Mouse (Mus musculus) megakaryocyte-erythroid progenitor cell, adult 5-6 weeks (primary cell): ENCODE measurements around the gene Zfp747. TPM values are rescaled to one million over a fixed set of nuclear protein-coding genes. Genes with fewer than 3 reads are reported as not detected.
"Not testable (repeated sequence)": the region's sequence is repeated elsewhere in the genome, so short reads cannot be mapped to it uniquely, and the experiment has no call there.

ENCODE experiments used
- ATAC-seq: replicated peaks from 2 replicates; pipeline ENCODE4 v1.8.0; 2016; ENCODE audit warnings: mild to moderate bottlenecking, inconsistent platforms; ENCODE audit not compliant: severe bottlenecking, poor library complexity, low FRiP score, low TSS enrichment
- total RNA-seq, 2 experiments: library from RNA; stranded (forward) in 1 of 2; stranded (reverse) in 1 of 2; fragments of 200-1000, 215-1000 nt in 1 of 2; fragments of >200 nt in 1 of 2; fragmentation: Nextera tagmentation in 1 of 2; gene quantifications; 2 replicates each; pipeline ENCODE4 v1.2.3; 2014 to 2017

Zfp747 gene
- total RNA-seq, 2 experiments from 2014 or later: 8.3 to 10.9 TPM

GRCm38 (mm10) chr7:127378310-127378921 lies 2.6 kb upstream of the Zfp747 start:
- no peak for ATAC-seq

DNA sequence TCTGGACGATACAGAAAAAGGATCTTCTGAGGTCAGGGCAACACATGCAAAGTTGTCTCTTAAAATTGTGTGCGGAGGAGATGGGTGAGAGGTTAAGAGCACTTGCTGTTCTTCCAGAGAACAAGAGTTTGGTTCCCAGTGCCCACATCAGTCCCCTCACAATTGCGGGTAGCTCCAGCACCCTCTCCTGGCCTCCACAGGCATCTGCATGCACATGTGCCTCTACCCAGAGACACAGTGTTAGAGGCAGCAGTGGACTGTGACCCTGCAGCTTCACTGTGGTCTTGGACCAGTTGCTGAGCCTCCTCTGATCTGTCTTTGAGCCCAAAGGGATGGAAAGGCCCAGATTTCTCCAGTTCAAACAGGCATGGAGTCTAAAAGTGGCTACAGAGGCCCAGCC lies 4.0 kb downstream of the Zfp747 start:
- not testable (repeated sequence) for ATAC-seq

DNA sequence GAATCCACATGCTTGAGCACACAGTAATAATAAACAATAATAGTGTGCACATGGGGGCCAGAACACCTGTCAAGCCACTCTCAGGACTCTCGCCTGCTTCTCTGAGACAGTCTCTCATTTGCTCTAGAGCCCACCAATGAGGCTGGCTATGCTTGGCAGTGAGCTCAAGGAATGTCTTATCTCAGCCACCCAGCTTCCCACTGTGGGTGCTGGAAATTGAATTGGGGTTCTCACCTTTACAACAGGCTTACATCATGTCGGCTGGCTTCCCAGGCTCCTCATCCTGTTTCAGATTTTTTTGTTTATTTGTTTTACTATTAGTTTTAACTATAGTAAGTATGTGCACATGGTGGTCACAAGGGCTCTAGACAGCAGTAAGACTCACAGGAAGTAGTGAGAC lies 4.6 kb downstream of the Zfp747 start:
- ATAC-seq: no peak

- ATAC-seq: no peak
Measured at GRCm38 (mm10) chr7:127366249-127366648, 9.6 kb downstream of the Zfp747 start.

GRCm38 (mm10) chr7:127364166-127364565 lies 11.7 kb downstream of the Zfp747 start:
- ATAC-seq: no peak

GRCm38 (mm10) chr7:127363475-127363921 lies 12.4 kb downstream of the Zfp747 start:
- ATAC-seq: peak; percentile 32; the same call in 1 of the 2 replicates

- ATAC-seq: not testable (repeated sequence)
Measured at GRCm38 (mm10) chr7:127362418-127362817, 13.4 kb downstream of the Zfp747 start.

DNA sequence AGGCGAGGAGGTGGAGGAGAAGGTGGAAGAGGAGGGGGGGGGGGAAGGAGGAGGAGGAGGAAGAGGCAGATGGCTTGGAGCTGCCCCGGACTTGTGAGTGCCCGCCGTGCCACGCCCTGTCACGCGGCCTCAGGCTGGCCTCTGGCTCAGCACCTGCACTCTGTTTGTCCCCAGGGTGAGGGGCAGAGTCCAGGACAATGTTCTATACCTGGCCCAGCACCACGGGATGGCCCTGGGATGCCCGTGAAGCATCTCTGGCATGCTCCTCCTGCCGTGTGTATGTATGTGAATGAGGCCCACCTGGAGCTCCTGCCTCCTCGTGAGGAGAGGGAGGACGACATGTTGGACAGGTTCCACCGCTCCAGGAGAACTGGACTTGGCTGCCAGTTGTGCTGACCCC lies 14.4 kb downstream of the Zfp747 start:
- no peak for ATAC-seq

DNA sequence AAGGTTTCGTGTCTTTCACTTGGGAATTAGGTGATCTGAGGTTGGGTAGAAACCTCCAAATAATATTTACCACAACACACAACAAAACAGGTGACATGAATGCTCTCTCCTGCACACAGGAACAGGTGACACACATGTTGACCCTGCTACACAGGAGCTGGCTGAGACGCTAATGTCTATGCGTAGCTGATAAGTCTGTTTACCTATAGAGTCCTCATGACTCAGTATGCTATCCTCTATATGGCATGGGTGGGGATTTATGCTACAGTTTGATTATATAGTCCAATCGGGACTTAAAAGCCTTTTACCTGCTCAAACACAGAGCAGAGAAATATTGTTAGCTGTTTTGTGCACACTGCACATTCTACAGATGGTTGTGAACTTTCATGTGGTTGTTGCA lies 15.6 kb downstream of the Zfp747 start:
- ATAC-seq: no peak

DNA sequence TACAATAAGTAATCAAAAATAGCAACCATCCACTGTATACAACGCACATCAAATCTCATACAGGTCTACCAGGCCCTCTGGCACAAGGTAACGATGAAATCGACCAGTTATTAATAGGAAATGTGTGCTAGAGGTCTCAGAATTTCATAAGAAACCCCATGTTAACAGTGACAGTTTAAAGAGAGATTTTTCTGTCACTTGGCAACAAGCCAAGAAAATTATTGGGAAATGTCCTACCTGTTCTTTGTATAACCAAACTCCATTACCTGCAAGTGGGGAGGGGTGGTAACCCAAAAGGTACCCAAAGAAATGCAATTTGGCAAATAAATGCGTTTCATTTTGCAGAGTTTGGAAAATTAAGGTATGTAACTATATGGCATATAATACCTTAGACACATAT lies 17.4 kb downstream of the Zfp747 start:
- ATAC-seq: no peak

- no peak for ATAC-seq
Measured at GRCm38 (mm10) chr7:127357871-127358270, 18.0 kb downstream of the Zfp747 start.

- no peak for ATAC-seq
Measured at GRCm38 (mm10) chr7:127355796-127356195, 20.1 kb downstream of the Zfp747 start.

- no peak for ATAC-seq
Measured at GRCm38 (mm10) chr7:127351230-127352004, 24.4 kb downstream of the Zfp747 start.

GRCm38 (mm10) chr7:127346676-127347075 lies 29.2 kb downstream of the Zfp747 start:
- ATAC-seq: no peak

GRCm38 (mm10) chr7:127345512-127346325 lies 30.1 kb downstream of the Zfp747 start, which contains the start of gene Zfp768:
Gene Zfp768, minus strand, starts transcription at chr7:127345589.
- ATAC-seq: peak; percentile 72

DNA sequence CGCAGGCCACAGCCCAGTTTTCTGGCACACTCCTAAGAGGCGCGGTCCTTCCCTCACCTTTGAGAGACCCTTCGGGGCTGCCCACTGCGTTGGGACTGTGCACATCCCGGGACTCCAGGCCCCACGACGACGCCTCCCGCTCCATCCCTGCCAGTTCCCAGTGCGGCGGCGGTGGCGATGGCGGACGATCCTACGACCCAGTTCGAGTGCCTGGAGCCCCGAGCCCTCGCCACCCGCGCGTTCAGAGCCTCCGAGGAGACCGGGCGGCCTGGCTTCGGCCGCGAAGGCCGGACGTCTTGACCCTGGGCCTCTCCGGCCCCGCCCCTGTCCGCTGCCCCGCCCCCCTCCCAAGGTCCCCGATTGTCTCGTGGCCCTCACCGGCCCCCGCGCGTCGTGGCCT lies 30.8 kb downstream of the Zfp747 start:
- peak; percentile 17; the same call in 1 of the 2 replicates for ATAC-seq

DNA sequence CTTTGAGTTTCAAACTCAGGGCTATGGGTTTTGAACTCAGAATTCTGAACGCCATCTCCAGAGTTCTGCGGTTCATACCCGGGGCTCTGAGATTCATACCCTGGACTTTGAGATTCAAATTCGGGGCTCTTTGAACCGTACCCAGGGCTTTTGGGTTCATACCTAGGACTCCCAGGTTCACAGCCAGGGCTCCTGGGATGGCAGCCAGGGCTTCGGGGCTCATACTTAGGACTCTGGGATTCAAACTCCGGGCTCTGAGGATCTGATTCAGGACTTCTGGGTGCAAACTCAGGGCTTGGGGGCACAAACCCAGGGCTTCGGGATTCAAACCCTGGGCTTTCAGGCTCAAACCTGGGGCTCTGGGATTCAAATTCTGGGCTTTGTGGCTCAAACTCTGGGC lies 31.5 kb downstream of the Zfp747 start:
- no peak for ATAC-seq

GRCm38 (mm10) chr7:127343351-127344019 lies 32.4 kb downstream of the Zfp747 start:
- ATAC-seq: no peak

DNA sequence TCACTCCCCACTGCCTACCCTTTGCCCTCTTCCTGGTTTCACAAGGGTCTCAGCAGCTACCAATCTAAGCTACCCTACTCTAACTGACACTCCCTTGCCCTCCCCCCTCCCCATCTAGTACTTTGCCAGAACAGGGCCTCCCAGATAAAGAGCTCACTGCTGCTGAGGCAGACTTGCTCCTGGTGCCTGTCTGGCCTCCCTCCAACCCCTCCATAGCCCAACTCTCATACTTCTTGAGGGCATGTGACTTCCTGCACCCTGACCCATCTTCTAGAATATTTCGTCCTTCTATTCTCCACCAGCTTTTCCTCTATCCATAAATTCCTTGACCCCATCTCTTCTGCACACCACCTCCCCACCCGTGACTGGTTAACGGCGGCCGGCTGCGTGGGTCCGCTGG lies 33.0 kb downstream of the Zfp747 start:
- ATAC-seq: no peak

DNA sequence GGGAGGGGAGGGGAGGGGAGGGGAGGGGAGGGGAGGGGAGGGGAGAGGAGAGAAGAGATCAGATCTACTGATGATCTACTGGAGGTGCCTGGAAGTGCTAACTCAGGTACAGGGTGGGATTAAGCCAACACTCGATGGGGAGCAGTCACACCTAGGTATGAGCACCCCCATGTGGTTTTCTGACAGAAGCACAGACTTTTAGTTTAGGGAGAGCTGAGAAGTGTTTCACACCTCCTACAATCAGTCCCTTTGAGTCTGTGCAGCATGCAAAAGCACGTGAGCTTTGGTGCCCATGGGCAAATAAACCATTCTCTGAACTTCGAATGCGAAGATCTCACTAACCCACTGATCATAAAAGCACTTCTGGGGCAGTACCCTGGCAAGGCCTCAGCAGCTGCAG lies 33.5 kb downstream of the Zfp747 start:
- ATAC-seq: peak; percentile 28; the same call in 1 of the 2 replicates
